Mouse (Mus musculus): ENCODE data around the gene Olfr1346. TPM values are rescaled to one million over a fixed set of nuclear protein-coding genes. Genes with fewer than 3 reads are reported as not detected.
"Not testable (repeated sequence)": the region's sequence is repeated elsewhere in the genome, so short reads cannot be mapped to it uniquely, and the experiment has no call there.

Gene Olfr1346
- not detected in 2 replicates for polyA plus RNA-seq (2016; fragmentation: Nextera tagmentation; extraction: Ambion mirVana)

DNA sequence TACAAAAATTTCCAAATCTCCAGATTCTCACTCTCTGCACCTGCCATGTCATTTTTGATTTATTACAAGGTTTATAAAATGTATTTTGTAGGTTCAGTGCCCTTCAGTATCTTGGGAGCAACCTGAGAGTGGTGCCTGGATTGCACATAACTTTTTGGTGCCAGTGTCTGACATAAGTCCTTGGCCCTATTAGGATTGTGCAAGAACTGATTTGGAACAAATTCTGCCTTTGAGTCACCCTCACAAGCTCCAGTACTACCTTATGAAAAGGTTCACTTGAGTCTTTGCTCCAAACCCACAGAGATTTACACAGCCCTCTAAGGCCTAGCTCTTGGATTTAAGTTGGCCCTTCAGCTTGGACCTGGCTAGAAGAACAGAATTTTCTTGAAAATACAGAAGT lies at the start of gene Olfr1346:
TSS of gene Olfr1346 (plus strand) at position 151 of the 400 bp plus-strand sequence.
- H3K27ac ChIP-seq, result no peak within 1 kb of the TSS
- no peak for DNase-seq (ENCODE audit: low spot score)
- H3K36me3 ChIP-seq, result no peaks in the 10 kb centered on the region
- H3K9me3 ChIP-seq, result no peaks in the 10 kb centered on the region
- H3K27me3 ChIP-seq (ENCODE audit: insufficient read depth, poor library complexity, severe bottlenecking), result no peaks in the 10 kb centered on the region
- no peaks in the 10 kb centered on the region for H3K4me1 ChIP-seq
- no peak within 1 kb of the TSS for H3K4me3 ChIP-seq

GRCm38 (mm10) chr7:6419894-6420293 lies 47.0 kb upstream of the Olfr1346 start:
- no peaks in the 10 kb centered on the region for H3K4me1 ChIP-seq
- H3K27me3 ChIP-seq (ENCODE audit: insufficient read depth, poor library complexity, severe bottlenecking), result 0 out of 2 replicates have a peak, but pooled peaks cover 3% of the 10 kb centered on the region
- no peak overlapping the region for H3K4me3 ChIP-seq
- DNase-seq (ENCODE audit: low spot score), result no peak
- peaks cover 4% of the 10 kb centered on the region; the same call in 1 of the 2 replicates for H3K9me3 ChIP-seq
- no peaks in the 10 kb centered on the region for H3K36me3 ChIP-seq
- no peak overlapping the region for H3K27ac ChIP-seq
- WGBS, result 70% methylated on average over 6 of the region's 6 CpGs

DNA sequence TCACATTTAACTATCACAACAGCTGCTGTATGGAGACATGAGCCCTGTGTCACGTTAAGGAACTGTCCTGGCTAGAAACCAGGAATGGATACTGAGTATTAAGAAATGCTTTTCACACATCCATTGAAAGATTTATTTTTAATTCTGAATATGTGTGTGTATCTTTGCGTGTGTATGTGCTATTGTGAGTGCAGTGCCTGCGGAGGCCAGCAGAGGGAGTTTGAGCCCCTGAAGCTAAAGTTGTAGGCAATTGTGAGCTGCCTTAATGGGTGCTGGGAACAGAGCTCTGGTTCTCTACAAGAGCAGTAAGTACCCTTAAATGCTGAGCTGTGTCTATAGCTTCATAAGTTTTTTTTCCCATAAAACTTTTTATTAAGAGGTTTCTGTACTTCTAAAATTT lies 37.5 kb upstream of the Olfr1346 start:
- DNase-seq (ENCODE audit: low spot score), result no peak
- Histone ChIP-seq H3K27ac (no peak overlapping the region), H3K9me3 (peaks cover 21% of the 10 kb centered on the region), H3K4me3 (no peak overlapping the region), H3K36me3 (no peaks in the 10 kb centered on the region), H3K4me1 (no peaks in the 10 kb centered on the region), H3K27me3 (ENCODE audit: insufficient read depth, poor library complexity, severe bottlenecking) (no peaks in the 10 kb centered on the region)
- WGBS, result 90% methylated on average over 3 of the region's 3 CpGs

GRCm38 (mm10) chr7:6430342-6430741 lies 36.6 kb upstream of the Olfr1346 start:
- H3K36me3 ChIP-seq, result no peaks in the 10 kb centered on the region
- H3K4me1 ChIP-seq, result no peaks in the 10 kb centered on the region
- H3K27ac ChIP-seq, result no peak overlapping the region
- no peaks in the 10 kb centered on the region for H3K27me3 ChIP-seq (ENCODE audit: insufficient read depth, poor library complexity, severe bottlenecking)
- DNase-seq (ENCODE audit: low spot score), result no peak
- 32% methylated on average over 2 of the region's 2 CpGs for WGBS
- H3K9me3 ChIP-seq, result peaks cover 17% of the 10 kb centered on the region
- H3K4me3 ChIP-seq, result no peak overlapping the region

DNA sequence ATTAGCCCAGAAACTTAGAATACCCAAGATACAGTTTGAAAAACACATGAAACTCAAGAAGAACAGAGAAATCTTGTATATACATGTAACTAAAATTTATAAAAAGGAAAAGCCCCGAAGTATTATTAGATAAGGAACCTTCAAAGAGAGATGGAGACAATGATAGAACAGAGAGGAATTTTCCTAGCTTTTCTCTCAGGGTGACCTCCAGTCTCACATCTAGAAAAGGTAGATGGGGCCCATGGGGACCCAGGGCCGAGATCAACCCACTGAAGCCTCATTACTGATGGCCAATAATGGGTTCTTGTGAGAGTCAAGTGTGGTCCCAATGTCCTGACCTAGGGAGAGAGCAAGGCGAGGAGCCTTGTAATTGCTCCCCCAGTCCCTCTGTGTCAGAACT lies 28.5 kb upstream of the Olfr1346 start, which contains the start of gene Olfr1344:
TSS of gene Olfr1344 (plus strand) at position 301 of the 400 bp plus-strand sequence.
- Histone ChIP-seq H3K27ac (no peak within 1 kb of the TSS), H3K36me3 (no peaks in the 10 kb centered on the region), H3K27me3 (ENCODE audit: insufficient read depth, poor library complexity, severe bottlenecking) (no peaks in the 10 kb centered on the region), H3K4me3 (no peak within 1 kb of the TSS), H3K9me3 (no peaks in the 10 kb centered on the region), H3K4me1 (no peaks in the 10 kb centered on the region)
- no peak for DNase-seq (ENCODE audit: low spot score)
- 71% methylated on average over 3 of the region's 3 CpGs for WGBS

DNA sequence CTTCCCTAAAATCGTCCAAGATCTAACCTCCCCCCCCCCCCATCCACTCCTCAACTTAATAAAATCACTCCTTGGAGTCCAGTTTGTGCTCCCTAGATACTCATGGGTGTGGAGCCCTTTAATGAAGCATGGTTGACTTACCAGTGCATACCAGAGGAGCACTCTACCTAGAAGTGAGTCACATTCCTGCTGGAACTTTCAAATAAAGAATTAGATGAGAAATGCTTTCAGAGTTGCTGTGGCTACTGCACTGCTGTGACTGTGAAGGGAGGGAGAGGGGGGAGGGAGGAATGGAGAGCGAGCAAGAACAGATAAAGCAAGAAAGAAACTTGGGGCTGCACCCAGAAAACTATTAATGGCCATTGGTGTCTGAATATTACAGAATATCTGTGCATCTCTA lies 25.7 kb upstream of the Olfr1346 start:
- Histone ChIP-seq H3K27ac (no peak overlapping the region), H3K36me3 (no peaks in the 10 kb centered on the region), H3K4me3 (no peak overlapping the region), H3K9me3 (peaks cover 3% of the 10 kb centered on the region; the same call in 1 of the 2 replicates), H3K27me3 (ENCODE audit: insufficient read depth, poor library complexity, severe bottlenecking) (no peaks in the 10 kb centered on the region), H3K4me1 (no peaks in the 10 kb centered on the region)
- WGBS, result 65% methylated on average over 2 of the region's 2 CpGs
- no peak for DNase-seq (ENCODE audit: low spot score)

- WGBS, result 80% methylated on average over 5 of the region's 5 CpGs
- Histone ChIP-seq H3K36me3 (no peaks in the 10 kb centered on the region), H3K9me3 (peaks cover 17% of the 10 kb centered on the region; the same call in 1 of the 2 replicates), H3K4me3 (no peak overlapping the region), H3K27ac (no peak overlapping the region), H3K4me1 (no peaks in the 10 kb centered on the region), H3K27me3 (ENCODE audit: insufficient read depth, poor library complexity, severe bottlenecking) (no peaks in the 10 kb centered on the region)
- no peak for DNase-seq (ENCODE audit: low spot score)
Measured at GRCm38 (mm10) chr7:6447771-6448170, 19.1 kb upstream of the Olfr1346 start.

DNA sequence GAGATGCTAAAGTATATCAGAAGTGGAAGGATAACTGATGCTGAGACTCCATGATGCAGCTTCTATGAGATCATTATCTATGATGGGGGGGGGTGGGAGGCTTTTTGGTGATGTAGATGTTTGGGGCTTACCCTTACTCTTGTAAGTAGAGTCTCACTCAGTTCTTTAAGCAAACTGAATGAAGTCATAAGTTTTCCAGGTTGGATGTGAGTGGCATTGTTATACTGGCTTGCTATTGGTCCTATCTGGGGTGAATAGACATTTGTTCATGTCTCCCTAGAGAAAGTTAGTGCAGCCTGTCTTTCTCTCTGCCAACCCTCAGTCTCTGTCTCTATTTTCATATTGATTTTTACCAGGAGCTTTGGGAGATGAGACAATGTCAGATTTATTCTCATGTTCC lies 11.0 kb upstream of the Olfr1346 start, which contains the start of gene Olfr1336:
TSS of gene Olfr1336 (plus strand) at position 301 of the 400 bp plus-strand sequence.
- Histone ChIP-seq H3K36me3 (no peaks in the 10 kb centered on the region), H3K4me3 (no peak within 1 kb of the TSS), H3K27me3 (ENCODE audit: insufficient read depth, poor library complexity, severe bottlenecking) (no peaks in the 10 kb centered on the region), H3K9me3 (peaks cover 18% of the 10 kb centered on the region), H3K27ac (no peak within 1 kb of the TSS), H3K4me1 (no peaks in the 10 kb centered on the region)
- no peak for DNase-seq (ENCODE audit: low spot score)

GRCm38 (mm10) chr7:6456399-6456798 lies 10.5 kb upstream of the Olfr1346 start:
- Histone ChIP-seq H3K4me1 (no peaks in the 10 kb centered on the region), H3K4me3 (no peak overlapping the region), H3K27ac (no peak overlapping the region), H3K9me3 (peaks cover 21% of the 10 kb centered on the region), H3K27me3 (ENCODE audit: insufficient read depth, poor library complexity, severe bottlenecking) (no peaks in the 10 kb centered on the region), H3K36me3 (no peaks in the 10 kb centered on the region)
- 44% methylated on average over 3 of the region's 3 CpGs for WGBS
- DNase-seq (ENCODE audit: low spot score), result no peak

DNA sequence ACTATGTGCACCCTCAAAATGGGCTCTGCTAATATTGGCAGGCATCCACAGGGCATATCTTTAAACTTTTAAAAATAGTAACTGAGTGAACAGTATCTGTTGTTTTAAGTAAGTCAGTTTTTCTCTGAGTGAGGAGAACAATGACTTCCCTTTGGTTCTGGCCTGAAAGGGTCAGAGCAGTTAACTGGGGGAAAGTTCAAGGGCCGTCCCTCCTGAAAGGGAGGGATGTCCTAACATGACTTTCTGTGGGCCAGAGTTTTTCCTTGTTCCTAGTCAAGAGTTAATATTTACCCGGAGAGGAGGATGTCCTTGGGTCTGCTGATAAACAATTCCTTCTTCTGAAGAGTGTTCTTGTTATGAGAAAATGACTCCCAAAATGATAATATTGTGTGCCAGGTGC lies 10.7 kb downstream of the Olfr1346 start:
- peaks cover 17% of the 10 kb centered on the region for H3K9me3 ChIP-seq
- H3K36me3 ChIP-seq; DNase-seq (ENCODE audit: low spot score); H3K4me1 ChIP-seq; H3K27me3 ChIP-seq (ENCODE audit: insufficient read depth, poor library complexity, severe bottlenecking); H3K4me3 ChIP-seq; H3K27ac ChIP-seq: not testable (repeated sequence)
- 70% methylated on average over 2 of the region's 2 CpGs for WGBS

GRCm38 (mm10) chr7:6486841-6487240 lies 19.9 kb downstream of the Olfr1346 start, which contains the start of gene Olfr5:
TSS of gene Olfr5 (minus strand) at chr7:6486941.
- Histone ChIP-seq H3K4me3 (no peak within 1 kb of the TSS), H3K27me3 (ENCODE audit: insufficient read depth, poor library complexity, severe bottlenecking) (no peaks in the 10 kb centered on the region), H3K9me3 (peaks cover 9% of the 10 kb centered on the region; the same call in 1 of the 2 replicates), H3K36me3 (no peaks in the 10 kb centered on the region), H3K27ac (no peak within 1 kb of the TSS), H3K4me1 (no peaks in the 10 kb centered on the region)
- 32% methylated on average over 2 of the region's 2 CpGs for whole genome bisulfite sequencing
- DNase-seq (ENCODE audit: low spot score), result no peak

DNA sequence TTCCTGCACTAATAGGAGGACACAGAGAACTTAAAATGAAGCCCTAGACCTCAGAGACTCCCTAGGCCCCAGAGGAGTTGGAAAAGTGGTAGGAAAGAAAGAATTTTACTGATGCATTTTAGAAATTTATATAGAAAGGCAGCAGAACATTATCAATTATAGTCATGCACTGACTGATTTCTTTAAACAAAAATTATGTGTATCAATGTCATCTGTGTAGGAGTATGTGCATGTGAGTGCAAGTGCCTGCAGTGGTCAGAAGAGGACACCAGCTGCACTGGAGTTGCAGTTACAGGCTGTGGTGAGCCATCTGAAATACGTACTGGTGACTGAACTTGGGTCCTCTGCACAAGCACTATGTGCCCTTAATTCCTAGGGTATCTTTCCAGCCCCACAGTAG lies 32.8 kb downstream of the Olfr1346 start, which contains the start of gene Olfr1347:
TSS of gene Olfr1347 (minus strand) at position 101 of the 400 bp plus-strand sequence.
- DNase-seq (ENCODE audit: low spot score), result no peak
- Histone ChIP-seq H3K36me3 (no peaks in the 10 kb centered on the region), H3K27me3 (ENCODE audit: insufficient read depth, poor library complexity, severe bottlenecking) (no peaks in the 10 kb centered on the region), H3K4me1 (no peaks in the 10 kb centered on the region), H3K9me3 (peaks cover 15% of the 10 kb centered on the region; the same call in 1 of the 2 replicates), H3K4me3 (no peak within 1 kb of the TSS), H3K27ac (no peak within 1 kb of the TSS)
- WGBS, result 50% methylated on average over 1 of the region's 1 CpGs

DNA sequence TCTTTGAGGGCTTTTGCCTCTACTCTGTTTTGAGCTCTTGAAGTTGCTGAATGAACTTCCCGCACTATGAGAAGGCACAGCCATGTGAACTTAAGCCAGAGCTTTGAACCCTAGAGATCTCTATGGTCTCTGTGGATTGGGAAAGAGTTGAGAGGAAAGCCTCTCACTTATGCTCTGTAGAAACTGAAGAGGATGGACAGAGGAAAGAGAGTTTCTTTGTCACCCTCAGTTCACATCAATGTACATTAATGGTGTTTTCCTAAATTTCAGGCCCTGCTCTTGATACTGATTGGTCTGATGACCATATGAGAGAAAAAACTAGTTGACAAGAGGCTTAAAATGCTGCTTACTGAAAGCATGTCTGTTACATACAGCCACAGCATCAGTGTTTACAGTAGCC lies 41.7 kb downstream of the Olfr1346 start, which contains the start of gene Olfr1348:
TSS of gene Olfr1348 (minus strand) at position 101 of the 400 bp plus-strand sequence.
- Histone ChIP-seq H3K36me3 (no peaks in the 10 kb centered on the region), H3K27me3 (ENCODE audit: insufficient read depth, poor library complexity, severe bottlenecking) (no peaks in the 10 kb centered on the region), H3K27ac (no peak within 1 kb of the TSS), H3K4me3 (no peak within 1 kb of the TSS), H3K4me1 (no peaks in the 10 kb centered on the region), H3K9me3 (peaks cover 4% of the 10 kb centered on the region; the same call in 1 of the 2 replicates)
- WGBS, result 92% methylated on average over 1 of the region's 1 CpGs
- DNase-seq (ENCODE audit: low spot score), result no peak

DNA sequence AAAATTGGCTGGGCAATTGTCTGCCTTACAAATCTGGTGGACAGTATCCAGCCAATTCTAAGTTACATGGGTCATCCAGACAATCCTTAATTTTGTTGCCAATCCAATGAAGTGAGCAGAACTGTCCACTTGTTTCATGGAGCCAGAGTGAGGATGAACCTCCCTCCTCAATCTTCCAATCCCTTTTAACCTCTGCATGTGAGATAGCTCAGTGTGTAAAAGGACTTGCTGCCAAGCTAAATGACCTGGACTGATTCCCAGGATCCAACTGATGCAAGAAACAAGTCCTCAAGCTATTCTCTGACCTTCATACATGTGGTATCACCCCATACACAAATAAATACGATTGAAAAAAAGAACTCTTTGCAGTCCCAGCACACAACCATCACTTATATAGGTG lies 54.8 kb downstream of the Olfr1346 start:
- Histone ChIP-seq H3K9me3 (peaks cover 15% of the 10 kb centered on the region), H3K36me3 (no peaks in the 10 kb centered on the region), H3K27me3 (ENCODE audit: insufficient read depth, poor library complexity, severe bottlenecking) (no peaks in the 10 kb centered on the region), H3K27ac (no peak overlapping the region), H3K4me1 (no peaks in the 10 kb centered on the region), H3K4me3 (no peak overlapping the region)
- no peak for DNase-seq (ENCODE audit: low spot score)
- 30% methylated on average over 1 of the region's 1 CpGs for WGBS
